Mouse (Mus musculus) kidney, adult 2 months (tissue): ENCODE results near the gene Rpl18. TPM values are rescaled to one million over a fixed set of nuclear protein-coding genes. Genes with fewer than 3 reads are reported as not detected.

Experiments used
- DNase-seq: peaks from one replicate; pipeline ENCODE4 v3.0.0; 2021
- H3K27ac ChIP-seq: fragments of 200-500 bp; 2 replicates; pipeline ENCODE4 v1.5.1; 2012; ENCODE audit warnings: low read depth, low read length, control low read depth, inconsistent platforms; ENCODE audit not compliant: insufficient read depth
- H3K27me3 ChIP-seq: fragments of 200-500 bp; replicated peaks from 2 replicates; pipeline ENCODE4 v1.6.1; 2012; ENCODE audit warnings: mild to moderate bottlenecking, moderate library complexity, low read length, inconsistent platforms; ENCODE audit not compliant: control insufficient read depth, insufficient read depth
- H3K36me3 ChIP-seq: fragments of 200-500 bp; 2 replicates; pipeline ENCODE4 v1.6.1; 2012; ENCODE audit warnings: mild to moderate bottlenecking, moderate library complexity, low read length, inconsistent platforms; ENCODE audit not compliant: control insufficient read depth, insufficient read depth
- H3K4me1 ChIP-seq: fragments of 200-500 bp; 2 replicates; pipeline ENCODE4 v1.6.1; 2011; ENCODE audit warnings: low read length; ENCODE audit not compliant: control insufficient read depth, insufficient read depth
- H3K4me3 ChIP-seq: fragments of 200-500 bp; 2 replicates; pipeline ENCODE4 v1.5.1; 2011; ENCODE audit warnings: mild to moderate bottlenecking, low read depth, low read length, control low read depth; ENCODE audit not compliant: insufficient read depth
- CTCF ChIP-seq: fragments of 200-500 bp; conservative IDR thresholded peaks from 2 replicates; pipeline ENCODE4 v1.5.1; 2011; ENCODE audit warnings: low read depth, mild to moderate bottlenecking, control low read depth, low read length, moderate library complexity, mixed read lengths; ENCODE audit not compliant: insufficient read depth, insufficient read length
- POLR2A ChIP-seq: fragments of 200-500 bp; IDR thresholded peaks from one replicate; pipeline ENCODE4 v1.6.1; 2011; ENCODE audit warnings: low read depth, low read length, control low read depth
- WGBS: fragments of 180-500 bp; shearing (Covaris S2); methylation state at CpG from one replicate; pipeline ENCODE4 v1.1.7; 2018; 5-methylcytosine and 5-hydroxymethylcytosine counted together
- polyA plus RNA-seq: library from polyadenylated mRNA; depleted of rRNA; stranded (reverse); fragments of >200 nt; gene quantifications from 2 replicates; pipeline ENCODE4 v1.2.3, GENCODE M21; 2012; rRNA removed

Gene Rpl18
- 955 and 1,014 TPM in 2 replicates for polyA plus RNA-seq

DNA sequence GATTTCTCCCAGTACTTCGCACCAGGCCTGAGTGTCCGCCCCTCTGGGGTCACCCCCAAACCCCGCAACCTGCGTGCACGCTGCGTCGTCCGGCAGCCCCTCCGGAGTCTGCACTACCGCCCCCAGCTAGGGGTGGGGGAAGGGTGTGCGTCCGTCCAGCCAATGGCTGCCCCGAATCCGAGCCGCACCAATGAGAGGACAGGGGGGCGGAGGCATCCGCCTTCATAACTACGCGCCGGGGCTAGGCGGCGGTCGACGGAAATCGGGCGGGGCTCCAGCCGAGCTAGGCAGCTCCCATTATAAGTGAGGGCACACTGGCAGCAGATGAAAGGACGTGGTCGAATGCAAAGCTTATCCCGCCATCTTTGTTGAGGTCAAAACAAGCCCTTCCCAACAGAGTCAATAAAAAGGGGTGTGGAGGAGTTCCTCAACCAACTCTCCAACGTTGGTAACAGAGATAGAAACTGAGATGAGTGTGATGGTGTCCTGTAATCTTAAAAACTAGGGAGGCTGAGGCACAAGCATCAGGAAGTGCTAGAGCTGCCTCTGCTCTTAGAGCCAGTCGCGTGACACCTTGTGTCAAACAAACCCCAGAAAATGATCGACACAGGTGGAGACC, at the start of gene Rpl18:
Rpl18 (plus strand) TSS at position 368 of the 619 bp plus-strand sequence.
- peaks cover 32% of the 10 kb centered on the region for H3K4me1 ChIP-seq
- TF ChIP-seq POLR2A (peak; percentile 62), CTCF (no peak)
- peaks cover 5% of the 10 kb centered on the region; the same call in 1 of the 2 replicates for H3K36me3 ChIP-seq
- 7% methylated on average over 34 of the region's 34 CpGs for WGBS
- H3K27ac ChIP-seq: peak within 1 kb of the TSS; percentile 94
- H3K27me3 ChIP-seq: no peaks in the 10 kb centered on the region
- peak; percentile 99 for DNase-seq
- H3K4me3 ChIP-seq: peak within 1 kb of the TSS; percentile 88

DNA sequence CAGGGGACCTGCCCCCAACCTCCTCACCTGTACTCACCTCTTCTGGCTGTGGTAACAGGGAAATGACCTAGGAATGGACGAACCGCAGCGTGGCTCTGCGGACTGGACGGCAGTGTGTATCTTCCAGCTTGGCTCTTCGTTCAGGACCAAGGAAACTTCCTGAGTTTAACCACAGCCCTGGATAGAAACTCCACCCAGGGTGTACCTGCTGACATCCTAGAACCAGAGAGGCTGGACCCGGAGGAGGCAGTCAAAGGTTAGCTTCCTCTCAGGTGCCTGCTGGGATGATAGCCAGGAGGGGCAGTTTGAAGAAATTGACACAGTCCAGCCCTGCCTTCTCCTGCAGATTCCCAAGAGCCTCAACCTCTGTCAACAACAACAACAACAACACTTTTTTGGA, 49.1 kb upstream of the Rpl18 start, which contains the start of gene Fut2:
Fut2 (minus strand) TSS at position 234 of the 400 bp plus-strand sequence.
- no peak within 1 kb of the TSS for H3K27ac ChIP-seq
- H3K4me3 ChIP-seq: no peak within 1 kb of the TSS

DNA sequence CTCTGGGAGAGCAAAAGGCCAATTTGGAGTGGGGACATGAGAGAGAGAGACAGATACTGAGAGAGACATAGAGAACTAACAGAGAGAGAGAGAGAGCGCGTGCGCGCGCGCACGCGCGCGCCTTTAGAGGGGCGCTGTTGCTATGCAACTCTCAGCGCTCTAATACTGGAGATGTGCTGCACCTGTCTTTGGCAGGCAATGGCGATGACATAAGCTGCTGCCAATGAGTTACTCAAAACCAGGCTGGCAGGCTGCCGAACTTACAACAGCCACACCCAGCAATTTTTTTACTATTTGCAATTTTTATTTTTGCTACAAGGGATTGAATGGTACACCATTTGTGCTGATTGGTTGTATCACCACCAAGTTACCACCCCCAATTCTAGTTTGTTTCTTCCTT, 47.5 kb upstream of the Rpl18 start:
- DNase-seq: no peak
- Histone ChIP-seq H3K27ac (no peak overlapping the region), H3K4me1 (no peaks in the 10 kb centered on the region), H3K36me3 (no peaks in the 10 kb centered on the region), H3K4me3 (no peak overlapping the region), H3K27me3 (no peaks in the 10 kb centered on the region)
- WGBS: 86% methylated on average over 14 of the region's 14 CpGs
- no peak for TF ChIP-seq CTCF
- TF ChIP-seq POLR2A: no peak

More for the DNA sequence above, 49.1 kb upstream of the Rpl18 start, which contains the start of gene Fut2:
- H3K36me3 ChIP-seq: no peaks in the 10 kb centered on the region
- no peaks in the 10 kb centered on the region for H3K4me1 ChIP-seq
- WGBS: 66% methylated on average over 7 of the region's 7 CpGs
- H3K27me3 ChIP-seq: no peaks in the 10 kb centered on the region
- no peak for TF ChIP-seq POLR2A
- DNase-seq: no peak

GRCm38 (mm10) chr7:45668921-45669320, 46.3 kb upstream of the Rpl18 start:
- WGBS: 97% methylated on average over 9 of the region's 9 CpGs
- H3K4me1 ChIP-seq: no peaks in the 10 kb centered on the region
- H3K4me3 ChIP-seq: no peak overlapping the region
- no peak for DNase-seq
- no peaks in the 10 kb centered on the region for H3K36me3 ChIP-seq
- TF ChIP-seq CTCF: peak; percentile 38
- no peak for TF ChIP-seq POLR2A
- no peaks in the 10 kb centered on the region for H3K27me3 ChIP-seq
- H3K27ac ChIP-seq: no peak overlapping the region

DNA sequence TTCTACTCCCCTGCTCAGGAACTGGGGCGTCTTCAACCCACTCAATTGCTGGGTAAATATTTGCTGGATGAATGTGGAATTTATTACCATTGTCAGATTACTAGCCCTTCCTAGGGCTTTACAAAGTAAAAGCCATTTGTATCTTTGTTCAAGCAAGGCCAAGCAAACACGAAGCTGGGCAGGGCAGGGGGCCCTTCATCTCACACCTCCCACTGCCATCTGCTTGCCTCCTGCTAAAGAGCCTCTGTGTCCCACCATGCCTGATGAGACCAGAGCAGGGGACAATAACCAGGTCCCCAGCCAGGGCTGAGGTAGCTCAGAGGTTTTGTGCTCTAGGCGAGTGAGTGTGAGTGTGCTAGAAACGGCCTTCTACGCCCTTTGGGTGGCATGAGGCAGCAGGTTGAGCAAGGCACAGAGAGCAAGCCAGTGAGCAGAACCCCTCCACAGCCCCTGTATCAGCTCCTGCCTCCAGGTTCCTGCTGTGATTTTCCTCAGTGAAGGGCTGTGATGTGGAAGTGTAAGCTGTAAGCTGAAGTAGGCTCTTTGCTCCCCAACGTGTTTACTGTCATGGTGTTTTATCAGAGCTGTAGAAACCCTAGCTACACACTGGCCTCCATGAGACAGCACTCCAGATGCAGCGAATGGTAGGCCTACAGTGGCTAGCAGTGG, 37.5 kb upstream of the Rpl18 start:
- TF ChIP-seq POLR2A: no peak
- no peak for TF ChIP-seq CTCF
- 90% methylated on average over 7 of the region's 7 CpGs for WGBS

DNA sequence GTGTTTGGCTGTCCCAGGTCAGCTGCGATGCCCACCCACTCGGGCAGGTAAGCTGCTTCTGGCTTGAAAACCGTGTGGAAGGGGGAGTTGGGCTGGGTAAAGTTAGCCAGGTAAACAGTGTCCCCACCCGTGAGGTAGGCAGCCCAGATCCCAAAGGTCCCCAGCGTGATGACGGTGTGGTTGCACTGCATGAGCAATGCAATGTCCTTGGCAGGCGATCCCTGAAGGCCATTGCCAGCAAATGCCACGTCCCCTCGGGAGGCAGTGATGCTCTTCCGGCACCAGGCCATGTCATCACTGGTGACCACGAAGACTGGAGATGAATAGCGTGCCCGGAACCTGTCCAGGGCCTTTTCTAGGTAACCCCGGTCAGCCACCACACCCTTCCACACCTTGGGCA, 36.7 kb upstream of the Rpl18 start:
- Histone ChIP-seq H3K36me3 (no peaks in the 10 kb centered on the region), H3K4me1 (peaks cover 16% of the 10 kb centered on the region), H3K27me3 (no peaks in the 10 kb centered on the region), H3K27ac (no peak overlapping the region), H3K4me3 (no peak overlapping the region)
- WGBS: 96% methylated on average over 14 of the region's 14 CpGs
- no peak for TF ChIP-seq CTCF
- TF ChIP-seq POLR2A: no peak
- DNase-seq: no peak

More for the DNA sequence above, 37.5 kb upstream of the Rpl18 start:
- Histone ChIP-seq H3K27ac (no peak overlapping the region), H3K27me3 (no peaks in the 10 kb centered on the region), H3K36me3 (no peaks in the 10 kb centered on the region), H3K4me3 (no peak overlapping the region), H3K4me1 (peaks cover 16% of the 10 kb centered on the region)
- no peak for DNase-seq

GRCm38 (mm10) chr7:45679966-45680621, 35.2 kb upstream of the Rpl18 start:
- TF ChIP-seq POLR2A: no peak
- TF ChIP-seq CTCF: no peak
- no peaks in the 10 kb centered on the region for H3K36me3 ChIP-seq
- no peak overlapping the region for H3K4me3 ChIP-seq
- H3K27me3 ChIP-seq: no peaks in the 10 kb centered on the region
- 51% methylated on average over 14 of the region's 14 CpGs for whole genome bisulfite sequencing
- peak overlapping the region; percentile 19; the same call in 1 of the 2 replicates for H3K27ac ChIP-seq
- DNase-seq: peak; percentile 55
- peaks cover 16% of the 10 kb centered on the region for H3K4me1 ChIP-seq
